Mouse (Mus musculus) cortical plate, adult 2 months (tissue): ENCODE data around the gene Bpifb6. TPM values are rescaled to one million over a fixed set of nuclear protein-coding genes. Genes with fewer than 3 reads are reported as not detected.

Source experiments
- H3K27ac ChIP-seq: fragments of 200-500 bp; 2 replicates; pipeline ENCODE4 v1.5.1; 2012; ENCODE audit warnings: low read length, control low read depth, inconsistent platforms; ENCODE audit not compliant: insufficient read depth
- H3K4me1 ChIP-seq: fragments of 200-500 bp; 2 replicates; pipeline ENCODE4 v1.6.1; 2011; ENCODE audit warnings: low read length; ENCODE audit not compliant: control insufficient read depth, insufficient read depth
- H3K4me3 ChIP-seq: fragments of 200-500 bp; 2 replicates; pipeline ENCODE4 v1.5.1; 2011; ENCODE audit warnings: mild to moderate bottlenecking, low read length, control low read depth; ENCODE audit not compliant: insufficient read depth
- CTCF ChIP-seq: fragments of 200-500 bp; IDR thresholded peaks from 2 replicates; pipeline ENCODE4 v1.5.1; 2011; ENCODE audit warnings: mild to moderate bottlenecking, control low read depth, low read length; ENCODE audit not compliant: insufficient read depth; ENCODE audit errors: extremely low read depth
- POLR2A ChIP-seq: fragments of 200-500 bp; IDR thresholded peaks from 2 replicates; pipeline ENCODE4 v1.6.1; 2011; ENCODE audit warnings: mild to moderate bottlenecking, low read length, control low read depth; ENCODE audit not compliant: insufficient read depth; ENCODE audit errors: extremely low read depth
- polyA plus RNA-seq: library from polyadenylated mRNA; depleted of rRNA; stranded (reverse); fragments of >200 nt; gene quantifications from 2 replicates; pipeline ENCODE4 v1.2.3, GENCODE M21; 2012; rRNA removed

Bpifb6 gene
- polyA plus RNA-seq, 1 experiment, result not detected

GRCm38 (mm10) chr2:153944567-153944966, 44.4 kb downstream of the Bpifb6 start:
- TF ChIP-seq CTCF (no peak), POLR2A (no peak)
- no peak overlapping the region for H3K27ac ChIP-seq

GRCm38 (mm10) chr2:153952897-153953296, 52.7 kb downstream of the Bpifb6 start:
- no peak for TF ChIP-seq POLR2A
- TF ChIP-seq CTCF, result peak; percentile 70
- H3K27ac ChIP-seq, result no peak overlapping the region
- H3K4me3 ChIP-seq, result no peak overlapping the region
- H3K4me1 ChIP-seq, result no peaks in the 10 kb centered on the region

More at GRCm38 (mm10) chr2:153944567-153944966, 44.4 kb downstream of the Bpifb6 start:
- H3K4me1 ChIP-seq, result no peaks in the 10 kb centered on the region
- no peak overlapping the region for H3K4me3 ChIP-seq

DNA sequence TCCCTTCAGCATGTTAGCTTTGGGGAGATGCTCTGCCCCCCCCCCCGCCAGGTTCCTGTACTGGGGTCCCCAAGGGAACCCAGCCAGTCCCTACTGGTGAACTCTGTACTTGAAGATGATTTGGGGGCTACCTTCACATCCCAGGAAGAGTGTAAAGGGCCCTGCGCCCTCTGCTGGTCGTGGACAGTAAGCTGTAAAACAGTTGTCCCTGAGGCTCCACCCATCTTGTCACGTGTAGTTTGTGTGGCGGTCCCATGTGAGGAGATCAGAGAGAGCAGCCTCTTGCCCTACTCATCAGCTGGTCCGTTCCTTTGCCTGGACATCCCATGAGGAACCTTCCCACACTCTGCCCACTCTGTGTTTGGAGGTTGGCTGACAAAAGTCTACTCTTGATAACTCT, 53.6 kb downstream of the Bpifb6 start:
- H3K4me1 ChIP-seq, result no peaks in the 10 kb centered on the region
- TF ChIP-seq CTCF, result peak; percentile 44
- TF ChIP-seq POLR2A, result no peak
- no peak overlapping the region for H3K27ac ChIP-seq
- H3K4me3 ChIP-seq, result no peak overlapping the region

Other genes with a start within 250 kb of the Bpifb6 start
- 0.19 and 0.23 TPM in 2 replicates for gene Dnmt3c, start 203.7 kb upstream of the Bpifb6 start, polyA plus RNA-seq
- gene Mapre1, start 159.1 kb upstream of the Bpifb6 start, polyA plus RNA-seq, result 23.9 and 24.9 TPM in 2 replicates
- gene Efcab8, start 120.5 kb upstream of the Bpifb6 start, polyA plus RNA-seq, result 0.06 TPM in 2 replicates
- gene Sun5, start 29.3 kb upstream of the Bpifb6 start, polyA plus RNA-seq, result not detected in 2 replicates
- gene Bpifb2, start 25.3 kb upstream of the Bpifb6 start, polyA plus RNA-seq, result not detected in 2 replicates
- not detected in 2 replicates for gene Bpifb3, start 17.8 kb downstream of the Bpifb6 start, polyA plus RNA-seq
- 0.08 TPM in 2 replicates for gene Bpifb4, start 37.8 kb downstream of the Bpifb6 start, polyA plus RNA-seq
- not detected in 2 replicates for gene Bpifa6, start 74.6 kb downstream of the Bpifb6 start, polyA plus RNA-seq
- not detected in 2 replicates for gene Bpifa2, start 107.9 kb downstream of the Bpifb6 start, polyA plus RNA-seq
- not detected in 2 replicates for gene Bpifa3, start 229.9 kb downstream of the Bpifb6 start, polyA plus RNA-seq
- not detected in 2 replicates for gene Bpifa1, start 242.5 kb downstream of the Bpifb6 start, polyA plus RNA-seq